Mouse (Mus musculus): ENCODE measurements at regions not wholly inside any gene's neighbourhood (a gene's known extent, or its start where the extent isn't known, plus 50 kb on each side); places are given as distances from the start of the nearest gene placed in this dataset.

GRCm38 (mm10) chr11:71502156-71502555, 247.6 kb upstream of the Wscd1 start:
- TF ChIP-seq POLR2A (IDR thresholded peaks at IDR 0.05; ENCODE audit: borderline replicate concordance, low read depth, low read length), result no peak
- TF ChIP-seq CTCF (IDR thresholded peaks at IDR 0.05; ENCODE audit: low read depth, low read length), result no peak
